25 mouse cellular contexts compared by ENCODE assay signal in genomic region chr16:96066174-96066573, GRCm38 (mm10). TPM values are rescaled to one million over a fixed set of nuclear protein-coding genes. Genes with fewer than 3 reads are reported as not detected.
A peak's percentile ranks its signal among the peaks of the same experiment; 100 is the strongest.
DNase-seq lines count a peak whose midpoint lies in the region; ATAC-seq lines count a peak whose summit lies in the region.
"Had no signal": no experiment of that assay in that cellular context is flagged by ENCODE, and none has a peak within 500 bp of the region (broad histone marks: within the 10 kb centered on the region; RNA-seq: fewer than 3 reads in every experiment).

No protein-coding gene starts in this region.

- H3K9me3 ChIP-seq in liver, embryonic 11.5 days (ENCODE audit: control insufficient read depth, low read length): no peaks in the 10 kb centered on the region
- H3K9me3 ChIP-seq in liver, embryonic 13.5 days (replicated peaks): no peaks in the 10 kb centered on the region
- H3K9me3 ChIP-seq in liver, embryonic 15.5 days (replicated peaks): no peaks in the 10 kb centered on the region
- no peaks in the 10 kb centered on the region for H3K9me3 ChIP-seq in forebrain, embryonic 12.5 days
- H3K9me3 ChIP-seq: embryonic facial prominence, embryonic 10.5 days; embryonic facial prominence, embryonic 12.5 days; G1E had no signal

- 76% methylated on average over 12 of the region's 12 CpGs for WGBS in liver, embryonic 11.5 days
- WGBS in liver, embryonic 13.5 days (ENCODE audit: insufficient replicate concordance): 55% methylated on average over 12 of the region's 12 CpGs
- WGBS in liver, embryonic 15.5 days (ENCODE audit: insufficient replicate concordance): 60% methylated on average over 12 of the region's 12 CpGs
- WGBS in forebrain, embryonic 12.5 days: 94% methylated on average over 12 of the region's 12 CpGs

- DNase-seq in liver, embryonic 11.5 days (ENCODE audit: low spot score): no peak
- DNase-seq in liver: no peak
- no peak for DNase-seq in liver, embryonic 13.5 days
- DNase-seq in adrenal gland, postnatal 25 days: no peak
- DNase-seq in cerebellum, adult 8-10 months: no peak
- DNase-seq: adrenal gland, adult 8-10 months; adrenal gland, postnatal 14 days; B cell, adult 2 months; cerebellum, adult 11 months; cerebellum, adult 18-20 months; cerebellum, adult 9-10 months; cerebellum, postnatal 10 days; cerebellum, postnatal 25 days had no signal

- H3K4me2 ChIP-seq in liver, embryonic 11.5 days: no peak overlapping the region
- H3K4me2 ChIP-seq in liver, embryonic 13.5 days: no peak overlapping the region
- no peak overlapping the region for H3K4me2 ChIP-seq in liver, embryonic 15.5 days
- no peak overlapping the region for H3K4me2 ChIP-seq in forebrain, embryonic 12.5 days
- H3K4me2 ChIP-seq: embryonic facial prominence, embryonic 12.5 days had no signal

- H3K9ac ChIP-seq in liver, embryonic 11.5 days (ENCODE audit: low read depth, low read length): no peak overlapping the region
- no peak overlapping the region for H3K9ac ChIP-seq in liver, embryonic 13.5 days
- H3K9ac ChIP-seq in liver, embryonic 15.5 days: no peak overlapping the region
- no peak overlapping the region for H3K9ac ChIP-seq in forebrain, embryonic 12.5 days
- H3K9ac ChIP-seq: embryonic facial prominence, embryonic 12.5 days had no signal

- peak; percentile 66; the same call in 1 of the 2 replicates for ATAC-seq in liver, embryonic 11.5 days (replicated peaks; ENCODE audit: low FRiP score)
- peak; percentile 59 for ATAC-seq in liver, embryonic 13.5 days (ENCODE audit: low read depth)
- peak; percentile 65 for ATAC-seq in liver, embryonic 15.5 days (ENCODE audit: insufficient read depth)
- peak; percentile 49; the same call in 1 of the 2 replicates for ATAC-seq in megakaryocyte progenitor cell, adult 5-6 weeks (replicated peaks; ENCODE audit: poor library complexity)
- ATAC-seq in forebrain, embryonic 12.5 days (ENCODE audit: low FRiP score): no peak
- ATAC-seq: activated CD4-positive, CD25-positive, alpha-beta regulatory T cell, adult 4 months; CD4-positive, CD25-positive, alpha-beta regulatory T cell, adult 4 months; forebrain, embryonic 14.5 days; forebrain, embryonic 16.5 days; Patski had no signal

- H3K27me3 ChIP-seq in liver, embryonic 11.5 days (replicated peaks; ENCODE audit: control insufficient read depth, insufficient read depth, low read length): no peaks in the 10 kb centered on the region
- H3K27me3 ChIP-seq in liver, embryonic 13.5 days: no peaks in the 10 kb centered on the region
- H3K27me3 ChIP-seq in liver, embryonic 15.5 days: no peaks in the 10 kb centered on the region
- no peaks in the 10 kb centered on the region for H3K27me3 ChIP-seq in forebrain, embryonic 12.5 days
- H3K27me3 ChIP-seq: CH12.LX; embryonic facial prominence, embryonic 12.5 days; Patski had no signal

- no peak overlapping the region for H3K4me3 ChIP-seq in liver, embryonic 11.5 days (ENCODE audit: low read depth, low read length)
- no peak overlapping the region for H3K4me3 ChIP-seq in liver, embryonic 13.5 days (replicated peaks)
- no peak overlapping the region for H3K4me3 ChIP-seq in liver, embryonic 15.5 days (replicated peaks)
- no peak overlapping the region for H3K4me3 ChIP-seq in forebrain, embryonic 12.5 days (replicated peaks)
- H3K4me3 ChIP-seq: embryonic facial prominence, embryonic 10.5 days; embryonic facial prominence, embryonic 12.5 days had no signal

- peaks cover 26% of the 10 kb centered on the region for H3K36me3 ChIP-seq in liver, embryonic 11.5 days (ENCODE audit: control insufficient read depth, insufficient read depth, low read length)
- peaks cover 42% of the 10 kb centered on the region for H3K36me3 ChIP-seq in liver, embryonic 13.5 days
- peaks cover 60% of the 10 kb centered on the region for H3K36me3 ChIP-seq in liver, embryonic 15.5 days (replicated peaks)
- peaks cover 87% of the 10 kb centered on the region for H3K36me3 ChIP-seq in forebrain, embryonic 12.5 days (replicated peaks)

- H3K27ac ChIP-seq in liver, embryonic 11.5 days (ENCODE audit: low read depth, low read length): no peak overlapping the region
- H3K27ac ChIP-seq in liver, embryonic 13.5 days: no peak overlapping the region
- peak overlapping the region; percentile 29; the same call in 1 of the 2 replicates for H3K27ac ChIP-seq in liver, embryonic 15.5 days (replicated peaks)
- no peak overlapping the region for H3K27ac ChIP-seq in forebrain, embryonic 12.5 days
- H3K27ac ChIP-seq: embryonic facial prominence, embryonic 10.5 days; embryonic facial prominence, embryonic 12.5 days had no signal

- H3K4me1 ChIP-seq in liver, embryonic 11.5 days (replicated peaks; ENCODE audit: control insufficient read depth, insufficient read depth, low read length): no peaks in the 10 kb centered on the region
- H3K4me1 ChIP-seq in liver, embryonic 13.5 days (replicated peaks): 0 out of 2 replicates have a peak, but pooled peaks cover 5% of the 10 kb centered on the region
- H3K4me1 ChIP-seq in liver, embryonic 15.5 days (replicated peaks): no peaks in the 10 kb centered on the region
- no peaks in the 10 kb centered on the region for H3K4me1 ChIP-seq in forebrain, embryonic 12.5 days
- H3K4me1 ChIP-seq: embryonic facial prominence, embryonic 10.5 days; embryonic facial prominence, embryonic 12.5 days had no signal

RNA-seq across cellular contexts. Expression of gene Brwd1, which starts 16.2 kb away (rescaled TPM):
- 46.3 and 52.0 TPM in 2 replicates for polyA plus RNA-seq in liver, embryonic 11.5 days (2014; fragmentation: Nextera tagmentation; extraction: Ambion mirVana)
- 15.1 and 16.2 TPM in 2 replicates for polyA plus RNA-seq in liver, embryonic 13.5 days (2015; fragmentation: Nextera tagmentation; extraction: Ambion mirVana)
- 12.1 and 14.7 TPM in 2 replicates for polyA plus RNA-seq in liver, embryonic 15.5 days (2015; fragmentation: Nextera tagmentation; extraction: Ambion mirVana)
- total RNA-seq in megakaryocyte progenitor cell, adult 5-6 weeks (2015): 34.2 and 45.1 TPM in 2 replicates
- 33.5 and 75.6 TPM in 2 replicates for total RNA-seq in megakaryocyte progenitor cell, adult 5-6 weeks (2017)
- 212 and 217 TPM in 2 replicates for polyA plus RNA-seq in forebrain, embryonic 12.5 days (2016; fragmentation: Nextera tagmentation; extraction: Ambion mirVana)
- 80.8 and 101 TPM in 2 replicates for total RNA-seq in adrenal gland, postnatal 25 days (2021)
